Mouse (Mus musculus) monocyte, adult 2 months (primary cell): ENCODE data around the gene Dnajb11.

ENCODE experiments used
- DNase-seq, 2 experiments: peaks; one replicate each; pipeline ENCODE4 v3.0.0; 2022; ENCODE audit warnings: low spot score in 2 of 2, low read depth in 1 of 2

Dnajb11 gene

GRCm38 (mm10) chr16:22921761-22922160, 64.1 kb downstream of the Dnajb11 start:
- no peak for DNase-seq

- no peak for DNase-seq
Observed at GRCm38 (mm10) chr16:22922433-22922832, 64.8 kb downstream of the Dnajb11 start.
